Mouse (Mus musculus) cerebellum, adult 2 months (tissue): Measurements from ENCODE around the gene Atg4a-ps.

Experiments
- CTCF ChIP-seq: fragments of 200-500 bp; IDR thresholded peaks from 2 replicates; pipeline ENCODE4 v1.5.1; 2011; ENCODE audit warnings: low read depth, mild to moderate bottlenecking, control low read depth, low read length, moderate library complexity, borderline replicate concordance; ENCODE audit not compliant: insufficient read depth
- POLR2A ChIP-seq: fragments of 200-500 bp; IDR thresholded peaks from 2 replicates; pipeline ENCODE4 v1.6.1; 2011; ENCODE audit warnings: low read length, control low read depth, borderline replicate concordance; ENCODE audit not compliant: insufficient read depth

DNA sequence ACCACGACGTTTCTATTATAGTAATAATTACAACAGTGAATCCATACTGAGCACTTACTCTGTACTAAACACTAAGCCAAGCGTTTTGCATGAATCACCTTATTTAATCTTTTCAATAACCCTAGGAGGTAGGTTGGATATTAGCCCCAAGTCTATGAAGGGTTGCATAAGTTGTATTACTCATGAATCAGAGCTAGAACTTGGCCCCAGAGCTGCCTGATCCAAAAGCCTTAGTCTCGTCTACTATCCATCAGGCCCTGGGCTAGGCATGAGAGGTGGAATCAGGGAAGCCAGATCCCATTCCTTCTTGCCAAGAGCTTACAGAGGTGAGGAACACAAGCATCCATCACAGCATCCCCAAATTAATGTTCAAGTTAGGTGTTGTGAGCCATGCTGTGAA is 30.2 kb downstream of the Atg4a-ps start:
- TF ChIP-seq CTCF: no peak
- TF ChIP-seq POLR2A: no peak
